Mouse (Mus musculus) C2C12 (cell line): ENCODE results near the gene Samd4. TPM values are rescaled to one million over a fixed set of nuclear protein-coding genes. Genes with fewer than 3 reads are reported as not detected.

ENCODE experiments used
- H3K27me3 ChIP-seq: one replicate; pipeline ENCODE4 v1.6.1; 2011; ENCODE audit not compliant: control insufficient read depth, insufficient read depth, insufficient read length
- H3K36me3 ChIP-seq: one replicate; pipeline ENCODE4 v1.6.1; 2011; ENCODE audit not compliant: control insufficient read depth, insufficient read depth
- H3K4me3 ChIP-seq: one replicate; pipeline ENCODE4 v1.5.1; 2011; ENCODE audit warnings: mild to moderate bottlenecking, control low read depth; ENCODE audit not compliant: poor library complexity, insufficient read depth, severe bottlenecking
- H3K79me2 ChIP-seq: one replicate; pipeline ENCODE4 v1.6.1; 2011; ENCODE audit not compliant: control insufficient read depth, insufficient read depth
- H3K79me3 ChIP-seq: one replicate; pipeline ENCODE4 v1.6.1; 2011; ENCODE audit warnings: low read depth, control low read depth
- H3ac ChIP-seq: one replicate; pipeline ENCODE3; 2011; ENCODE audit warnings: low read depth; ENCODE audit not compliant: control insufficient read depth, insufficient read length
- CEBPB ChIP-seq: IDR thresholded peaks from one replicate; pipeline ENCODE4 v1.6.1; 2011; ENCODE audit warnings: low read depth, mild to moderate bottlenecking, control low read depth, moderate library complexity
- CTCF ChIP-seq: IDR thresholded peaks from one replicate; pipeline ENCODE4 v1.5.1; 2011; ENCODE audit not compliant: control insufficient read depth, insufficient read depth, insufficient read length
- FOSL1 ChIP-seq: IDR thresholded peaks from one replicate; pipeline ENCODE4 v1.8.0; 2011; ENCODE audit warnings: mild to moderate bottlenecking, low read length; ENCODE audit not compliant: poor library complexity, insufficient read depth, severe bottlenecking
- MAX ChIP-seq: IDR thresholded peaks from one replicate; pipeline ENCODE4 v1.6.1; 2011; ENCODE audit warnings: mild to moderate bottlenecking, control low read depth
- MYOD1 ChIP-seq: IDR thresholded peaks from one replicate; pipeline ENCODE4 v1.6.1; 2011; ENCODE audit warnings: low read depth; ENCODE audit not compliant: control insufficient read depth, insufficient read length
- MYOG ChIP-seq: IDR thresholded peaks from one replicate; pipeline ENCODE4 v1.6.1; 2011; ENCODE audit not compliant: control insufficient read depth, insufficient read length; ENCODE audit errors: extremely low read depth
- USF1 ChIP-seq: IDR thresholded peaks from one replicate; pipeline ENCODE4 v1.6.1; 2011; ENCODE audit warnings: low read depth, mild to moderate bottlenecking, control low read depth, moderate library complexity
- polyA plus RNA-seq: library from polyadenylated mRNA; unstranded; fragments of >200 nt; fragmentation: generic; extraction: Trizol; gene quantifications from one replicate; pipeline ENCODE4 v1.2.1, GENCODE M21; 2012; ENCODE audit warnings: missing spikeins

Samd4 gene
- polyA plus RNA-seq, 1 experiment, result 9.9 TPM

GRCm38 (mm10) chr14:46915555-46915954 lies 32.9 kb downstream of the Samd4 start:
- Histone ChIP-seq H3K4me3 (no peak overlapping the region), H3ac (no peak overlapping the region), H3K79me2 (peaks cover 75% of the 10 kb centered on the region), H3K36me3 (peaks cover 36% of the 10 kb centered on the region), H3K79me3 (peaks cover 32% of the 10 kb centered on the region), H3K27me3 (no peaks in the 10 kb centered on the region)
- TF ChIP-seq MAX (no peak), USF1 (no peak), FOSL1 (no peak), MYOG (no peak), MYOD1 (no peak), CTCF (no peak), CEBPB (no peak)

DNA sequence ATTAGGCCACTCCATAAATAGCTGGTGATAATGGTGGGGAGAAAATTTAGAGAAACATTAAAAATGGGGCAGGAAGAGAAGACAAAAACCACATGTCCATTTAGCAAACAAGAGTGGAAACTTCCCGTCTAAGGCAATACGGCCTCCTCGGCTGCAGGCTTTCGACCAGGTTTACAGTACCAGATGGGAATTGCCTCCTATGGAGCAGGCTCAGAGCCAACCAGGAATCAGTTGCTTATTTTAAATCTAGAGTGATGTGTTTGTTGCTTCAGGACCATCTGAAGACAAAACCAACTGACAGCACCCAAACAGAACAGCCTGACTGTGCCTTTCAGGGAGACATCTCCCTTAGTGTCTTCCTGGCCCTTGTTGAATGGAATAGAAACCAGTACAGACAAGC lies 33.9 kb downstream of the Samd4 start:
- H3ac ChIP-seq, result no peak overlapping the region
- no peak overlapping the region for H3K4me3 ChIP-seq
- H3K36me3 ChIP-seq, result peaks cover 28% of the 10 kb centered on the region
- no peak for TF ChIP-seq MYOD1
- TF ChIP-seq CTCF, result no peak
- TF ChIP-seq FOSL1, result no peak
- TF ChIP-seq MYOG, result no peak
- no peak for TF ChIP-seq MAX
- no peak for TF ChIP-seq CEBPB
- TF ChIP-seq USF1, result no peak
- peaks cover 25% of the 10 kb centered on the region for H3K79me3 ChIP-seq
- no peaks in the 10 kb centered on the region for H3K27me3 ChIP-seq
- peaks cover 75% of the 10 kb centered on the region for H3K79me2 ChIP-seq

- H3ac ChIP-seq, result no peak overlapping the region
- H3K79me2 ChIP-seq, result peaks cover 75% of the 10 kb centered on the region
- TF ChIP-seq CEBPB (no peak), MYOG (no peak), MAX (no peak), MYOD1 (no peak), FOSL1 (no peak), USF1 (no peak), CTCF (no peak)
Observed at GRCm38 (mm10) chr14:46917136-46917535, 34.5 kb downstream of the Samd4 start.

GRCm38 (mm10) chr14:46917581-46917980 lies 34.9 kb downstream of the Samd4 start:
- H3K79me2 ChIP-seq, result peaks cover 78% of the 10 kb centered on the region
- peaks cover 26% of the 10 kb centered on the region for H3K79me3 ChIP-seq
- H3K4me3 ChIP-seq, result no peak overlapping the region
- peaks cover 29% of the 10 kb centered on the region for H3K36me3 ChIP-seq
- no peak overlapping the region for H3ac ChIP-seq
- TF ChIP-seq MAX (no peak), FOSL1 (no peak), CTCF (no peak), CEBPB (no peak), USF1 (no peak), MYOG (no peak), MYOD1 (no peak)
- H3K27me3 ChIP-seq, result no peaks in the 10 kb centered on the region

More at GRCm38 (mm10) chr14:46917136-46917535, 34.5 kb downstream of the Samd4 start:
- peaks cover 26% of the 10 kb centered on the region for H3K79me3 ChIP-seq
- H3K4me3 ChIP-seq, result no peak overlapping the region
- H3K36me3 ChIP-seq, result peaks cover 25% of the 10 kb centered on the region
- no peaks in the 10 kb centered on the region for H3K27me3 ChIP-seq

- Histone ChIP-seq H3K27me3 (no peaks in the 10 kb centered on the region), H3K79me2 (peaks cover 88% of the 10 kb centered on the region), H3K36me3 (peaks cover 39% of the 10 kb centered on the region), H3K79me3 (peaks cover 19% of the 10 kb centered on the region), H3ac (no peak overlapping the region), H3K4me3 (no peak overlapping the region)
- no peak for TF ChIP-seq MYOD1
- TF ChIP-seq USF1, result no peak
- no peak for TF ChIP-seq FOSL1
- no peak for TF ChIP-seq MAX
Observed at GRCm38 (mm10) chr14:46920496-46920895, 37.8 kb downstream of the Samd4 start.

- H3K27me3 ChIP-seq, result no peaks in the 10 kb centered on the region
- H3ac ChIP-seq, result no peak overlapping the region
- no peak overlapping the region for H3K4me3 ChIP-seq
- H3K79me3 ChIP-seq, result peaks cover 18% of the 10 kb centered on the region
- peaks cover 38% of the 10 kb centered on the region for H3K36me3 ChIP-seq
- TF ChIP-seq MYOD1 (no peak), USF1 (no peak), FOSL1 (no peak), CEBPB (no peak), MYOG (no peak), MAX (no peak), CTCF (no peak)
- H3K79me2 ChIP-seq, result peaks cover 88% of the 10 kb centered on the region
Observed at GRCm38 (mm10) chr14:46921178-46921975, 38.7 kb downstream of the Samd4 start.
